Comparison of ENCODE assay signal across 11 mouse cellular contexts in genomic region chr4:55342602-55343001, GRCm38 (mm10). TPM values are rescaled to one million over a fixed set of nuclear protein-coding genes. Genes with fewer than 3 reads are reported as not detected.
DNase-seq lines count a peak whose midpoint lies in the region; ATAC-seq lines count a peak whose summit lies in the region.
"Had no signal": no experiment of that assay in that cellular context is flagged by ENCODE, and none has a peak within 500 bp of the region (broad histone marks: within the 10 kb centered on the region; RNA-seq: fewer than 3 reads in every experiment).

No protein-coding gene starts in this region.

- 73% methylated on average over 5 of the region's 5 CpGs for WGBS in liver, embryonic 11.5 days
- WGBS in intestine, embryonic 15.5 days: 89% methylated on average over 5 of the region's 5 CpGs

- DNase-seq in CD4-positive helper T cell, adult 2 months (ENCODE audit: low read depth, low spot score): peak; percentile 67
- DNase-seq in R1 (ENCODE audit: low read depth, low spot score) (peak; percentile 89), adipocyte (ENCODE audit: low spot score) (no peak)
- no peak for DNase-seq in liver, embryonic 11.5 days (ENCODE audit: low spot score)
- peak; percentile 71 to 76 for DNase-seq in spleen, postnatal 36 days (ENCODE audit: low spot score in 2 of 2)
- DNase-seq in cerebellum, adult 8-10 months: no peak
- no peak for DNase-seq in right cerebral cortex, postnatal 10 days (ENCODE audit: low spot score in 2 of 2)

- H3K4me1 ChIP-seq in liver, embryonic 11.5 days (replicated peaks; ENCODE audit: control insufficient read depth, insufficient read depth, low read length): peaks cover 10% of the 10 kb centered on the region
- H3K4me1 ChIP-seq in intestine, embryonic 15.5 days (replicated peaks): no peaks in the 10 kb centered on the region
- H3K4me1 ChIP-seq: embryonic facial prominence, embryonic 10.5 days; hindbrain, embryonic 12.5 days; midbrain, embryonic 12.5 days had no signal

- no peak overlapping the region for H3K4me3 ChIP-seq in liver, embryonic 11.5 days (ENCODE audit: low read depth, low read length)
- no peak overlapping the region for H3K4me3 ChIP-seq in intestine, embryonic 15.5 days (replicated peaks)
- H3K4me3 ChIP-seq: embryonic facial prominence, embryonic 10.5 days; hindbrain, embryonic 12.5 days; midbrain, embryonic 12.5 days had no signal

- H3K27me3 ChIP-seq in liver, embryonic 11.5 days (replicated peaks; ENCODE audit: control insufficient read depth, insufficient read depth, low read length): no peaks in the 10 kb centered on the region
- no peaks in the 10 kb centered on the region for H3K27me3 ChIP-seq in intestine, embryonic 15.5 days (replicated peaks)
- H3K27me3 ChIP-seq: hindbrain, embryonic 12.5 days; midbrain, embryonic 12.5 days had no signal

- peak; percentile 93 for ATAC-seq in liver, embryonic 11.5 days (replicated peaks; ENCODE audit: low FRiP score)
- ATAC-seq in intestine, embryonic 15.5 days: no peak

- H3K9ac ChIP-seq in liver, embryonic 11.5 days (ENCODE audit: low read depth, low read length): no peak overlapping the region
- no peak overlapping the region for H3K9ac ChIP-seq in intestine, embryonic 15.5 days
- H3K9ac ChIP-seq: hindbrain, embryonic 12.5 days; midbrain, embryonic 12.5 days had no signal

- no peaks in the 10 kb centered on the region for H3K36me3 ChIP-seq in liver, embryonic 11.5 days (ENCODE audit: control insufficient read depth, insufficient read depth, low read length)
- H3K36me3 ChIP-seq in intestine, embryonic 15.5 days: no peaks in the 10 kb centered on the region
- H3K36me3 ChIP-seq: embryonic facial prominence, embryonic 10.5 days; hindbrain, embryonic 12.5 days; midbrain, embryonic 12.5 days had no signal

- peak overlapping the region; percentile 26; the same call in 1 of the 2 replicates for H3K4me2 ChIP-seq in liver, embryonic 11.5 days
- no peak overlapping the region for H3K4me2 ChIP-seq in intestine, embryonic 15.5 days (replicated peaks)
- H3K4me2 ChIP-seq: hindbrain, embryonic 12.5 days; midbrain, embryonic 12.5 days had no signal

- H3K9me3 ChIP-seq in liver, embryonic 11.5 days (ENCODE audit: control insufficient read depth, low read length): no peaks in the 10 kb centered on the region
- no peaks in the 10 kb centered on the region for H3K9me3 ChIP-seq in intestine, embryonic 15.5 days
- H3K9me3 ChIP-seq: embryonic facial prominence, embryonic 10.5 days; hindbrain, embryonic 12.5 days; midbrain, embryonic 12.5 days had no signal

- H3K27ac ChIP-seq in liver, embryonic 11.5 days (ENCODE audit: low read depth, low read length): 0 out of 2 replicates have a peak overlapping the region, but pooled peaks have one; percentile 33
- no peak overlapping the region for H3K27ac ChIP-seq in intestine, embryonic 15.5 days
- H3K27ac ChIP-seq: embryonic facial prominence, embryonic 10.5 days; hindbrain, embryonic 12.5 days; midbrain, embryonic 12.5 days had no signal

RNA-seq across cellular contexts. Expression of gene Rad23b, which starts 7.2 kb away (rescaled TPM):
- polyA plus RNA-seq in liver, embryonic 11.5 days (2014; fragmentation: Nextera tagmentation; extraction: Ambion mirVana): 61.9 and 67.9 TPM in 2 replicates
- polyA plus RNA-seq in intestine, embryonic 15.5 days (2015; fragmentation: Nextera tagmentation; extraction: Ambion mirVana): 81.9 and 87.5 TPM in 2 replicates

Comparison
In these comparisons a context has a peak if more than half of its experiments do, and no peak if none do; other contexts are left out.
1. DNase-seq: peak in CD4-positive helper T cell, adult 2 months (single experiment), R1 (single experiment) and spleen, postnatal 36 days (2 of 2); none in liver, embryonic 11.5 days (single experiment), adipocyte (single experiment), cerebellum, adult 8-10 months (single experiment) and right cerebral cortex, postnatal 10 days (0 of 2).